ENCODE assay signal across 26 mouse cellular contexts in genomic region chr6:96499464-96499863, GRCm38 (mm10).
"Had no signal": no experiment of that assay in that cellular context is flagged by ENCODE, and none has a peak within 500 bp of the region (broad histone marks: within the 10 kb centered on the region; RNA-seq: fewer than 3 reads in every experiment).

No protein-coding gene starts in this region.

- H3K9ac ChIP-seq: forebrain, postnatal 0 days; hindbrain, embryonic 12.5 days; hindbrain, embryonic 14.5 days; intestine, embryonic 15.5 days; limb, embryonic 12.5 days; liver, embryonic 13.5 days; liver, embryonic 15.5 days had no signal

- H3K36me3 ChIP-seq: hindbrain, embryonic 10.5 days; hindbrain, embryonic 12.5 days; intestine, embryonic 15.5 days; limb, embryonic 10.5 days; limb, embryonic 12.5 days; liver, embryonic 13.5 days; liver, embryonic 15.5 days had no signal

- H3K9me3 ChIP-seq: hindbrain, embryonic 10.5 days; hindbrain, embryonic 12.5 days; intestine, embryonic 15.5 days; limb, embryonic 10.5 days; limb, embryonic 12.5 days; liver, embryonic 13.5 days; liver, embryonic 15.5 days had no signal

- H3K4me2 ChIP-seq: heart, embryonic 11.5 days; hindbrain, embryonic 12.5 days; hindbrain, embryonic 14.5 days; intestine, embryonic 15.5 days; limb, embryonic 12.5 days; liver, embryonic 11.5 days; liver, embryonic 13.5 days; liver, embryonic 15.5 days had no signal

- ATAC-seq: forebrain, postnatal 0 days; hindbrain, embryonic 16.5 days; inflammation-experienced regulatory T-cells, adult 6 months; intestine, embryonic 15.5 days; intestine, postnatal 0 days had no signal

- H3K4me1 ChIP-seq: hindbrain, embryonic 12.5 days; intestine, embryonic 15.5 days; liver, embryonic 13.5 days; liver, embryonic 15.5 days had no signal

- H3K27ac ChIP-seq: heart, adult 2 months; hindbrain, embryonic 10.5 days; hindbrain, embryonic 12.5 days; hindbrain, embryonic 14.5 days; intestine, embryonic 15.5 days; layer of hippocampus, adult 2 months; left cerebral cortex, adult 2 months; limb, embryonic 10.5 days; limb, embryonic 12.5 days; liver, embryonic 13.5 days; liver, embryonic 15.5 days had no signal

- H3K4me3 ChIP-seq: heart, adult 2 months; hindbrain, embryonic 10.5 days; hindbrain, embryonic 12.5 days; intestine, embryonic 15.5 days; layer of hippocampus, adult 2 months; left cerebral cortex, adult 2 months; limb, embryonic 10.5 days; limb, embryonic 12.5 days; liver, embryonic 13.5 days; liver, embryonic 15.5 days had no signal

- H3K27me3 ChIP-seq: hindbrain, embryonic 12.5 days; intestine, embryonic 15.5 days; limb, embryonic 12.5 days; liver, embryonic 13.5 days; liver, embryonic 15.5 days had no signal

- DNase-seq: forebrain, postnatal 0 days; gastrocnemius, postnatal 14 days; gastrocnemius, postnatal 36 days; heart, adult 11 months; heart, adult 2 months; heart, postnatal 10 days; heart, postnatal 4 days; kidney, adult 2 months; kidney, postnatal 14 days; kidney, postnatal 4 days; liver; liver, embryonic 13.5 days had no signal
